Mouse (Mus musculus) cerebellum, adult 9-11 months (tissue): ENCODE data around the gene Mlxipl.
A peak's percentile ranks its signal among the peaks of the same experiment; 100 is the strongest.

Experiments
- DNase-seq: peaks from one replicate; pipeline ENCODE4 v3.0.0; 2022

Gene Mlxipl

DNA sequence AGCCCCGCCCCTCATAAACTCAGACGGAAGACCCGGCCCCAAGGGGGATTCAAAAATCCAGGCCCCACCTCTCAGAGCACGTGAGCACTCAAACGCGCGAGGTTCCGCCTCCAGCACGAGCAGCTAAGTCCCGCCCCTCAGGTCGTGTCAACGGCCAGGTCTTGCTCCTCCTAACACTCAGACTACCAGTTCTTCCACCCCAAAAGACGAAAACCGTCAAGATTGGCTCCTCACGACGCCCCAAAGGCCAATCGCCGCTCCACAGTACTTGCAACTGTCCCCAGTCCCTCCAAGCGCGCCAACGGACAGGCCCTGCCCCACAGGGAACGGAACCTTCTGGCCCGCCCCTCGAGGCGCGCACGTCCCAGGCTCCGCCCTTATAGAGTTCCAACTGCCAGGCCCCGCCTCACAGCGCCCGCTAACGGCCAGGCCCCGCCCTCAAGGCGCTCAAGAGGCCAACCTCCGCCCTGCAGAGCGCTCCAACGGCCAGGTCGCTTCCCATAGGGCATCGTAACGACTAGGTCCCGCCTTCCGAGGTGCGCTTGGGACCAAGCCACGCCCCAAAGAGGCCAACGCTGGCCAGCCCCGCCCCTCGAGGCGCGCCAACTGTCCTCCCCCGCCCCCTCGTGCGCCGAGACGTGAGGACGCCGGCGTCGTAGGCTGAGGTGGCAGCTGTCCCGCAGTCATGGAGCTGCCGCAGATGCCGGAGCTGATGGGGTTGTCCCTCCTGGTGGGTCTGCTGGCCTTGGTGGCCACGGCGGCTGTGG, 59.5 kb downstream of the Mlxipl start, which contains the start of gene Tbl2:
Gene Tbl2, plus strand, starts transcription at position 605 of the 767 bp plus-strand sequence.
- DNase-seq = peak; percentile 99

DNA sequence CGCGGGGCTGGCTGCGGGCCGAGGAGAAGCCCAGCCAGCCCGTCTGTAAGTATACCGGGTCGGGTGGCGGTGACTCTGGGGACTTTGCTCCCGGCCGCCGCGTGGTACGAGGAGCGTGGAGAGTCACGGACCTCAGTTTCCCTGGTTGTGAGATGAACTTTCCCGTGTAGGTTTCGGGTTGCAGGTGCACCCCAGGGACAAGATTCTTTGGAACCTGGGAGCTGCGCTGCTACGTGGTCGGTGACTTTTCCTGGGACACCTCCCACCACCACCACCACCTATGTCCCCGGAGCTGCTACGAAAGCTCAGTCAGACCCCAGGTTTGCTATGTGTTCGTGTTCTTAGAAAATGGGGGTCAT, 60.1 kb downstream of the Mlxipl start:
- DNase-seq = no peak

DNA sequence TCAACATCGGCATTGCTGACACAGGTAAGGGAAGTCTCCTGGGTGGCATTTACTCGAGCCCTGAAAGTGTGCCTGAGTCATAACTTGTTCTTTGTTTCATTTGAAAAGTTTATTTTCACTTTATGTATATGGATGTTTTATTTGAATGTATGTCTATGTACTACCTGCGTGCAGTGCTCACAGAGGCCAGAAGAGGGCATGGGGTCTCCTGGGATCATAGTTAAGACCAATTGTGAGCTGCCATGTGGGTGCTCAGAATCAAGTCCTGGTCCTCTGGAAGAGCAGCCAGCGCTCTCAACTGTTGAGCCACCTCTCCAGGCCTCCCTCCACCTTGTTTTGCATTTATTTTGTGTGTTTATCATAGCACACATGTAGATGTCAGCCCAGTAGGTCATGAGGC, 66.8 kb downstream of the Mlxipl start:
- no peak for DNase-seq

DNA sequence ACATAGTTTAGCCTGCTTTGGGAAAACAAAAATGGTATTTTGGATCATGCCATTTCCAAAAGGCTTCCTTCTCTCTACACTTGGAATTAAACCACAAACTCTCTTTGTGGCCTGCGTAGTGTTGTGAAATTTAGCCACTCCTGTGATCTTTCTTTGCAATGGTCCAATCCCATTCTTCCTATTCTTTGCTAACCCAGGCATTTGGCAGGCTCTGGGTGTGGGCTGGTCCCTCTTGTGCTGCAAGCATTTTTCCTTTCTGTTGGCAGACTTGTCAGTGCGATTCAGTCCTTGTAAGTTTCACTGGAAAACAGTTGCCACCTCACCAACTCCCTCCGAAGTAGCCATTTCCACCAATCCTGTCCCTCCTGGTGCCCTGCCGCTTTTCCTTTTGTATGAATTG, 71.5 kb downstream of the Mlxipl start:
- peak; percentile 5 for DNase-seq

DNA sequence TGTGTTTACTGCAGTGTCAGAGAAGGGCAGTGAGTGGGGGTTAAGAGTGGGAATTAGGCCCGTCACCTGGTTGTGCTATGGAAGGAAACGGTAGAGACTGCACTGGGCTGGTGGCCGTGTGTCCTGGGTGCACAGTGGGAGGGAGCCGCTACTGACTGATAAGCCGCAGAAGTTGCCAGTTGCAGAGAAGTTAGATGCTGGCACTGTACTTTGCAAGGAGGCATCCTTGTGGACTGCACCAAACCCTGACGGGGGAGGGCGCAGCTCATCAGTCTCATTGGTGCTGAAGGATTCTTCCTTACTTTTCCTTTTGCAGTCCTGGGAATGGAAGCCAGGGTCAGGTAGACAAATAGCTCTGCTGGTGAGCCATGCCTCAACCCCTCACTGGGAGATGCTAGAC, 72.0 kb downstream of the Mlxipl start:
- no peak for DNase-seq

DNA sequence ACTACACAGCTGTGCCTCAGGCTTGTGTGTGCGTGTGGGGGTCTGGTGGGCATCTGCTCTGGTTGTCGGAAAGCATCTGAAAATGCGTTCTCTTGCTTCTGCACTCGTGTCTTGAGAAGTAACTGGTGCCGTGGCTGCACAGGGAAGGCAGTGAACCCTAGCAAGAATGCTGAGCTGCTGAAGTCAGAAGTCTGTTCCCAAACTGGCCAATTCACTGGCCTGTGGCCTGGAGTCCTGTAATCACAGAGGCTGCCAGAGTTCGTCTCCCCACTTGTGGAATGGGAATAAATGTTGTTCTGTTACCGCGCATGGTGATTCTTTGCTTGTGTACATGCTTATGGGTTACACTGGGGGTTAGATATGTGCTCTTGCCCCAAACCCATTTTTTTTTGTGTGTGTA, 72.7 kb downstream of the Mlxipl start:
- DNase-seq = no peak

DNA sequence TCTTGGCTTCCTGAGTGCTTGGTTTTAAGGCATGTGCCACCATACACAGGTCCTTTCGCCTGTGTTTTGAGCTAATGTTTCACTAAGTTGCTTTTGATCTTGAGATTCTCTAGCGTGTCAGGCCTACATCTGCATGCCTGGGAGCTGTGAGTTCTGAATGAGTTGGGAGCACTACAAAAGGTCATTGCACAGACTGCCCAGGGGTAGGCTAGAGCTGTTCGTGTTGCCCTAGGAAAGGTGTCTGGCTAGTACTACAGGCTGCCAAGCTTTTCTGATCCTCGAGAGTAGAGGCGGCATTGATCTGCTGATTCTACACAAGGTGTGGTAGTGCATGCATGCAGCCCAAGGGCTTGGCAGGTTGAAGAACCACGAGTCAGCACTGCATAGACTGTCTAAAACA, 73.1 kb downstream of the Mlxipl start:
- no peak for DNase-seq

DNA sequence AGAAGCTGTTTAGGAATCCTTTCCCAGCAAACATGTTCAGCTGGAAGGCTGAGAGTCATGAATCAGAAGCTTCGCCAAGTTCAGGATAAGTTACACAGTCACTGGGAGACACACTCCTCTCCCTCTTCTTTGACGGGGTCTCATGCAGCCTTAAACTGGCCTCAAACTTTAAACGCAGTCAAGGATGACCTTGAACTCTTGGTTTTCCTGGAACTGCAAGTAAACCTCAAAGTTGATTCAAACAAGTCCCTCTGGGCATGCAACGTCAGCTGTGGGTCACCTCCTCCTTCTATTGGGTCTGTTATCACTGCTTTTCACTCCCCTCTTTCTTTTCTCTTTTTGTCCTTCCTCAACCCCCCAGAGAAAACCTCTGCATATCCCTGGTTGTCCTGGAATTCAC, 77.2 kb downstream of the Mlxipl start:
- peak; percentile 38 for DNase-seq

DNA sequence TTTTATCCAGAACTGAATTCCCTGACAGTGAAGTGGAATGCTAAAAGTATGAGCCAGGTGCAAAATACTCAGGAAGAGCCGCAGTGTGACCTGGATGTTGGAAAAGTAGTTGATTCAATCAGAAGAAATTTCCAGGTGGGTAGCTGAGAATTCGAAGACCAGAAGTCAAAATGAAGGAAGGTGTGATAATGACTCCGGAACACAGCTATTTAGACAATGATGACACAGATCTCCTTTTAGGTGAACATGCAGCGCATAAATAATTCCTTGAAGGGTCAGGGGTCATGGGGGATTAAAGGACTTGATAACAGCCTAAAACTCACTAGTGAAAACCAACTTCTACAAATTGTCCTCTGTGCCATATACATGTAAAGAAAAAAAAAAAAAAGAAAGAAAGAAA, 77.8 kb downstream of the Mlxipl start:
- DNase-seq = peak; percentile 30

DNA sequence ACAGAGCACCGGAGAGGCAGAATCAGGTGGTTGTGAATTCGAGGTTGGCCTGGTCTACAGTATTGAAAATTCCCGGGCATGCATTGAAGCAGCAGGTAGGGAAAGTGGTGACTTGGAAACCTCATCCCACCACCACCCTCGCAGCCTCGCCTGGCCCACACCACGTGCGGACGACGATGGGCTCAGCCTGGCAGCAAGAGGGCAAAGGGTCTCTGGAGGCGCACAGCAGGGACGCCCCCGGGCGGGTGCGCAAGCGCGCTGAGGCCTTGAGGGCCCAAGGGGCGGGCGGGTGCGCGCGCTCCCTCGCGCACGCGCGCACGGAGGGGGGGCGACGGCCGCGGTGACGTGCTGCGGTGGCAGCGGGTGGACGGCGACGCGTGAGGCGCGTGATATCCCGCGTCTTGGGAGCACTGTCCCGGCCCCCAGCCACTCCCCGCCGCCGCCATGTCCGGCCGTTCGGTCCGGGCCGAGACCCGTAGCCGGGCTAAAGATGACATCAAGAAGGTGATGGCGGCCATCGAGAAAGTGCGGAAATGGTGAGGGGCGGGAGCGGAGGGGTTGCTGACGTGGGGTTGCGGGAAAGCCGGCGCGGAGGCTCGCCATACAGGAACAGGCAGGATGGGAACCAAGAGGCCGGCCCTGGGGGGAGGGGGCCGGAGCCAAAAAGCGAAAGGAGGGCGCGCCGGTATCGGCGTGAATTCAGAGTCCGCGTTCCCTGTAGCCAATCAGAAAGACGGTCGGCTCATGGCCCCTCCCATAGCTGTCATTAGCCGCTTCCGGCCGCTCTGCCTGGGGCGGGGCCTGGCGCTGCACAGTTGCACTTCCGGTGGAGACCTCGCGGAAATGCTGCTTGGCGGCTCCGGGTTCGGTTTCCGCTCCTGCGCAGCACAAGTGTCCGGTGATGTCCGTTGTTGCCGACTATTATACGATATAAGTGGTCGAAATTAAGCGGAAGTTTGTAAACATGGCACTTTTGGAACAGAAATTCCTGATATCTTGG, 78.7 kb downstream of the Mlxipl start, which contains the start of gene Bcl7b:
Gene Bcl7b, plus strand, starts transcription at position 221 of the 1,000 bp plus-strand sequence.
- DNase-seq = peak; percentile 99

DNA sequence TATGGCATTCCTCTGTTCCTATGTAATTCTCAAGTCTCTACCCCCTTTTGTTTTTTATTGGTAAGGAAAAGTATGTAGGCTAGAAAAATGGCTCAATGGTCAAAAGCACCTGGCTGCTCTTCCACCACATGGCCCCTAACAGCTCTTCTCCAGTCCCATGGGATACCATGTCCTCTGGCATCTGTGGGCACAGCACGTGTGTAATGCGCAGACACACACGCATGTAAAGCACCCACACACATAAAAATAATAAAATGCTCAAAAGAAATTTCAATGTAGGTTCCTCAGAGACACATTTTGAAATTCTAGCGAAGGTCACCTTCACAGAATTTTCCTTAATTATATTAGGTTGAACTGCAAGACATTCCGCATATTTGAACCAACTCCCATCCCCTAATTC, 79.8 kb downstream of the Mlxipl start:
- peak; percentile 64 for DNase-seq

DNA sequence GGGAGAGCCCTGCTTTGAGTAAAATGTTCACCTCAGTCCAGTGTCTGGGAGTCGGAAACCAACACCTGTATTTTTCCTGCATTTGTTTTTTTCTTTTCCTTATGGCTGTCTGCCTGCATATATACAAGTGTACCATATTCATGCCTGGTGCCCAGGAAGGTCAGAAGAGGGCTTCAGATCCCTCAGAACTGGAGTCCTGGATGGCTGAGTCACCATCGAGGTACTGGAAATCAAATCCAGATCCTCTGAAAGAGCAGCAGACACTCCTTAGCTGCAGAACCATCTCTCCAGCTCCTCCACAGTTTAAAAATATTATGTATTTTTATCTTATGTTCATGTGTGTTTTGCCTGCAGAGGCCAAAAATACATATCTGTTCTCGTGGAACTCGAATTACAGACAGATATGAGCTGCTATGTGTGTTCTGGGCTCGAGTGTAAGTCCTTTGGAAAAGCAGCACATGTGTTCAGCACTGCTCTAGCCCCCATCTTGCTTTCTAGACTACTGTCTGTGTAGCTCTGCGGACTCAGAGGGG, 82.1 kb downstream of the Mlxipl start:
- no peak for DNase-seq

DNA sequence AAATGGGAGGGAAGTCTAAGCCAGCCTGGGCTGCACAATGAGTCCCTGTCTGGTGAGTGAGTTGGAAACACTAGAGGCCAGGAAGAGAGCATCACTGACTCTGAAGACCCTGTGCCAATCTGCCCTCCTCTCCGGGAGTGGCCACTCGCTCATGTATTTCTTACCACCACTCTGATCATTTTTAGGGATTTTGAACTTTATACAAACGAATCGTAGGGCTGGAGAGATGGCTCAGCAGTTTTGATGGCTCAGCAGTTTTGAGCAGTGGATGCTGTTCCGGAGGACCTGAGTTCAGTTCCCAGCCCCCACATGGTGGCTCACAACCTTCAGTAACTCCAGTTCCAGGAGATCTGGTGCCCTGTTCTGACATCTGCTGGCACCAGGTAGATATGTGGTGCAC, 83.3 kb downstream of the Mlxipl start:
- no peak for DNase-seq

DNA sequence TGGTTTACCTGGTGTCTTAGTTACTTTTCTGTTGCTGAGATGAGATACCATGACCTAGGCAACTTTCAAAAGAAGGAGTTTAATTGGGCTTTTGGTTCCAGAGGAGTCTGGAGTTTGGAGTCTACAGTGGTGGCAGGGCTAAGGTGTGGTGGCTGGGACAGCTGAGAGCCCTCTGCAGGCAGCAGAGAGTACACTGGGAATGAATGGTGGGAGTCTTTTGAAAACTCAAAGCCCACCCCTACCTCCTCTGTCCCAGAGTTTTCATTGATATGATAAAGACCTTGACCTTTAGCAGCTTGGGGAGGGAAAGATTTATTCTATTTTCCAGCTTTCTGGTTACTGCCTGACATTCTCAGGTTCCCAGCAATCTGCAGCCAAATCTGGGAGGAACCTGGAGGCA, 85.4 kb downstream of the Mlxipl start:
- DNase-seq = no peak

DNA sequence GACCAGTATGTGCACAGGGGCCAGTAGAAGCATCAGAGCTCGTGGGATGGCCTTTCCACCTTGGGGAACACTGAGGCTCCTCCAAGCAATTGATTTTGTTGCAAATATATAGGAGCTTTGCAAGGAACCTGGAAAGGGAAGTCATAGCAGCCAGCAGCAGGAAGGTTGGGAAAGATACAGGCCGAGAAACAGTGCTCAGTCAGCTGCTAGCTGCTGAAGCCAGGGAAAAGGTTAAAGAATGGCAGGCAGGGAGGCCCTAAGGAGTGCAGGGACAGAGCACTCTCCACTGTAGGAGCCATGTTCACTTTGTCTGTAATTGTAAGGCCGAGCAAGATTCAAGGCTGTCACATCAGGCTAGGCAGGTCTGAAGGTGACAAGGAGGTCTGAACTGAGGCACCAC, 88.8 kb downstream of the Mlxipl start:
- no peak for DNase-seq

DNA sequence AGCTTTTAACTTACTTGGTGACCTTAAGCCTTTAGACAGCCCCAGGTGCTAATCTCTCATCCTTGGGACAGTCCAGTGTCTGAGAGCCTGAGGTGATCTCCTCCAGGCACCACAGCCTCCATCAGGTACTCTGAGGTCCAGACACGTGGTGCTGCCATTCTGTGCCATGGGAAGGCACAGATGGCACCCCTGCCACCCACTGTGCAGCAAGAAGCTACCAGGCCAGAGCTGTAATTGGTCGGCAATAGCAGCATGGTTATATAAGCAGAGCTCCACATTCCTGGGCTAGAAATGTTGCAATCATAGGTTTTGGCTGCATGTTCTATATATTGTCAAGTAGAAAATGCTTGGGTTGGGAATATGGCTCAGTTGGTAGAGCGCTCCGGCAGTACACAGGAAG, 89.3 kb downstream of the Mlxipl start:
- peak; percentile 98 for DNase-seq

DNA sequence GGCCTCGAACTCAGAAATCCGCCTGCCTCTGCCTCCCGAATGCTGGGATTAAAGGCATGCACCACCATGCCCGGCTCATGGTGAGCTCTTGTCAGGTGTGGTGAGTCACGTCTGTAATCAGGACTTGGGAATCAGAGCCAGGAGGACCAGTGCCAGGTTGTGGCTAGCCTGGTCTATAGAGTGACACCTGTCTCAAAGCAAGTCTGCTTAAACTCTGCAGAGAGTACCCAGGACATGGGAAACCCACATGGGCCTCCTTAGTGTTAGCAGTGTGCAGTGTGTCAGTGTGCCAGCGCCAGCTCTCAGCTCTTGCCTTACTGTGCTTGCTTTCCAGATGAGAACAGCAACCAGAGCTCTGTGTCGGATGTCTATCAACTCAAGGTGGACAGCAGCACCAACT, 89.9 kb downstream of the Mlxipl start:
- peak; percentile 80 for DNase-seq

DNA sequence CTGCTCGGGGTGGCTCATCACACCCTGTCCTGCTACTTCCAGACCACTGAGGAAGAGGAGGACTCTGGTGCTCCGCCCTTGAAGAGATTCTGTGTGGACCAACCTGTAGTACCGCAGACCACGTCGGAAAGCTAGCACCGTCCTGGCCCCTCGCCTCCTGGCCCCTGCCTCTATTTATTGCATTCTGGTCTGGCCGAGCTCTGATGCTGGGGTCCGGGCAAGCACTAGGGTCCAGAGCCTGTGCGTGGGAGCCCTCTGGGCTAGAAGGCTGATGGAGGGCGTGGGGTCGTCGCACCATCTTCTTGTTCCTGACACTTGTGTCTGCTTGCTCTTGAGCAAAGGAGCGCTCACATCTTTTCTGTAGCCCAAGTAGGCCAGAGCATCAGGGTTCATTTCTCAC, 91.1 kb downstream of the Mlxipl start:
- peak; percentile 63 for DNase-seq

DNA sequence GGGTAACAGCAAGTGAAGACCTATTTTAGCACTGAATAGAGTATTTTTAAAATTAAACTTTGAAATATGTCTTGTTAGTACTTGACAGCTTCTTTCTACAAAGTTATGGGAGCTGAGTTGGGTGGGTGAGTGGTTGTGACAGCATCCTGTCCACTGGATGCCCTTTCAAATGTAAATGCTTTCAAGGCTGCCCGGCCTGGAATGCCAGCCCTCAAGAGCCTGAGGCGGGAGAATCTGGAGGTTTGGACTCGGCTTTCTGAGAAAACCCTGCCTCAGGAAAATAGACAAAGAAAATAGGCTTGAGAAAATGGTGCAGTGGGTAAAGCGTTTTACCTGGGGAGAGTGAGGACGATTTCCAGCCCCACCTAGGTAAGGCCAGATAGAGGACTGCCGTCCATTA, 92.1 kb downstream of the Mlxipl start:
- DNase-seq = no peak

DNA sequence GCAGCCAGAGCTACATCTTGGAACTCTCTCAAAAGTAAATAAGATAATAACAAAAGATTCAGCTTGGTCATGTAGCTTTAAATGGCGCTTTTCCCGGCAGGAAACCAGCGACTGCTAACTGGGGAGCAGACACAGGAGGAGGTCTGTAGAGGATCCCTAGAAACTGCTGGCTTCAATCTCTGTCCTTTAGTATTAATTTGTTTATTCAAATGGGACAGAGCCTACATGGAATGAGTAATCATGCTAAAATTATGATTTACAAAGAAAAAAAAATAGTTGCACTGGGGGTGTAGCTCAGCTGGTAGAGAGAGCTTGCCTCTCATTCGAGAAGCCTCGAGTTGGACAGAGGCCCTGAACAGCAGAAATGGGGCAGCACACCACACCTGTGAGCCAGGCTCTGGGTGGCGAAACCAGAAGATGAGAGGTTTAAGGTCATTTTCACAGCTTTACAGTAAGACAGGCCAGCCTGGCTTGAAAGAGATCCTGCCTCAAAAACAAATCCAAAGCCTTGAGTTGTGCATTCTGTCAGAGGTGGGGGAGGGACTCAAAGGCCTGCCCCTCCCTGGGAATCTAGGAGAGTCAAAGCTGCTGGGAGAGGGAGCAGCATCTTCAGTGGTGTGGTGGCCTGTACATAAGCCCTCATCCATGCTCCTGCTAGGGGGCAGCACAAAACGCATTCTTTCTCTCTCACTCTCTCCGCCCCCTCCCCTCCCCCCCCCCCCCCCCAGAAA, 93.6 kb downstream of the Mlxipl start:
- peak; percentile 59 for DNase-seq

DNA sequence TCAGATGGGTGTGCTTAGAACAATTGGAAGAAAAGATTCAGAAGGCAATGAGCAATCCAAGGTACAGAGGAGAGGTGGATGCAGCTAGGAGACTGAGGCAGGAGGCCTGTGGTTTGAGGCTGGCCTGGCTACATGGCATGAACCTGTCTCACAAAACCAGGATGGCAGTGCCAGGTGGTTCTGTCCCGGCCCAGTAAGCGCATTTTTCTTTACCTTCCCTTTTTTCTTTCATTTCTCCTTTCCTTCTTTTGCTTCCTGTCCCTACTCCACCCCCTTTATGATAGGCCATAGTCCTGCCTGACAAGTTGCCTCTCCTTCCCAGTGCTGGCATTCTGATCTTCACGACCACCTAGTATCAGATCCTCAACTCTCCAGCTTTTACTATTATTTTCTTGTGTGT, 95.3 kb downstream of the Mlxipl start:
- DNase-seq = peak; percentile 40

DNA sequence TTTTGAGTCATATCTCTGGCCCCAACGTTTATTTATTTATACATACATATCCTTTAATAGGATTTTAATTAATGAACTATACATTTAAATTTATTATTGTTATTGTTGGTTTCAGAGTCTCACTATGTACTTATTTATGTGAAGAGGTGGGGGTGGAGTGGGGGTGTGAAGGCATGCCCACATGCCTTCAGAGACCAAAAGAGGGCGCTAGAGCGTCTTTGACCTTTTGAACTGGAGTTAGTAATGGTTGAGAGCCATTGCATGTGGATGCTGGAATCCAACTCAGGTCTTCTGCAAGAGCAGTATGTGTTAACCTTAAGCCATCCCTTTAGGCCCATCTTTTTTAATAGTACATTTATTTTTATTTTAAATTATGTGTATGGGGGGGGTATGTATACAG, 95.9 kb downstream of the Mlxipl start:
- peak; percentile 53 for DNase-seq

DNA sequence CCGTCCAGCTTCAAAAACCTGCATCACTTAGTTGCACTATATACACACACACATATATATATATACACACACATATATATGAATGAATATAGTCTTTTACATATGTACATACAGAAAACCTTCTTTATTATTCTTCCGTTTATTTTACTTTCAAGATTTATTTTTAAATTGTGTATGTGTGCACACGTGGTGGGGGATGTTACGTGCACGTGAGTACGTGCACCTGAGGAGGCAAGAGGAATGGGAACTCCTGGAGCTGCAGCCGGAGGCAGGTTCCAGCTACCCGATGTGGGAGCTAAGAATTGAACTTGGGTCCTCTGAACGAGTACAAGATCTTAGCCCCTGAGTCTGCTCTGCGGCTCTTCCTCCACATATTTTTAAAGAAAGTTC, 96.5 kb downstream of the Mlxipl start:
- no peak for DNase-seq
